Mouse (Mus musculus): ENCODE results near the gene Aqp6.
A peak's percentile ranks its signal among the peaks of the same experiment; 100 is the strongest.

Gene Aqp6

DNA sequence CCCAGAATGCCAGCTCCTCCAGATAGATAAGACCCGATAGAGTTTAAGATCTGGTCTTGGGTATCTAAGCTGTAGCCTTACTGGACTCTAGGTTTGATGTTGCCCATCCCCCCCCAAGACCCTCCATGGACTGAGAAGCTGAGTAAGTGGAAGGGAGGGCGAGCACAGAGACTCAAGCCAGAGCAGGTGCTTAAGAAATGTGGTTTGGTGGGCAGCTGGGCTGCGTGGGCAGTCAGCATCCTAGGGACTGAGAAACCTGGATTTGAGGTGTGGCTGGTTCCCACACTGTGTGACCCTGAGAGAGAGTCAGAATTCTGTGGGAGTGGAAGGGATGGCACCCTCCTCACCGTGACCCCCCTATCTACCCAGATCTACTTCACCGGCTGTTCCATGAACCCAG, 8.3 kb upstream of the Aqp6 start:
- Histone ChIP-seq H3K4me1 (replicated peaks; ENCODE audit: low read depth, low read length) (peaks cover 52% of the 10 kb centered on the region), H3K36me3 (ENCODE audit: insufficient read depth, low read length) (no peaks in the 10 kb centered on the region), H3K27me3 (ENCODE audit: insufficient read depth, low read length) (peaks cover 87% of the 10 kb centered on the region), H3K9me3 (ENCODE audit: low read length) (no peaks in the 10 kb centered on the region), H3K4me3 (replicated peaks; ENCODE audit: low read length) (no peak overlapping the region)
- no peak for TF ChIP-seq POU5F1 (IDR thresholded peaks at IDR 0.05; ENCODE audit: borderline replicate concordance, low read length)
- TF ChIP-seq NANOG (IDR thresholded peaks at IDR 0.05; ENCODE audit: borderline replicate concordance, low read length), result no peak
- no peak for TF ChIP-seq CTCF (conservative IDR thresholded peaks at IDR 0.05; ENCODE audit: low read length)

DNA sequence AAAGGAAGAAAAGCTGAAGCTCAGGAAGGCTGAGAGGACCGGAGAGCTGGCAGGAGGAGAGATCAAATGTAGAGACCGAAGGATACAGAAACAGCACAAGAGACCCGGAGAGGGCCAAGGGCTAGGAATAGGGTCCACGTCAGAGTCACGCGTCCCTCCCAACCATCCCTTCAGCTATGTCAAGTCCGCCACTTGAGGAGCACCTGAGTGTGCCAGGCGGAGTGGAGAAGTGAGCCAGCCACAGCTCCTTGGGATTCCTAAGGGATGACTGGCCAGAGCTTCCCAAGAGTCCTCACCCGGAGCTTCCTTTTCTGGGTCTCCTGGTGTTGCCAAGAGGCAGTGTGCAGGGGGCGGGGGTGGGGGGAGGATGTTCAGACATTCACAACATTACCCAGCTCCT, 6.2 kb upstream of the Aqp6 start:
- peaks cover 78% of the 10 kb centered on the region for H3K27me3 ChIP-seq (ENCODE audit: insufficient read depth, low read length)

DNA sequence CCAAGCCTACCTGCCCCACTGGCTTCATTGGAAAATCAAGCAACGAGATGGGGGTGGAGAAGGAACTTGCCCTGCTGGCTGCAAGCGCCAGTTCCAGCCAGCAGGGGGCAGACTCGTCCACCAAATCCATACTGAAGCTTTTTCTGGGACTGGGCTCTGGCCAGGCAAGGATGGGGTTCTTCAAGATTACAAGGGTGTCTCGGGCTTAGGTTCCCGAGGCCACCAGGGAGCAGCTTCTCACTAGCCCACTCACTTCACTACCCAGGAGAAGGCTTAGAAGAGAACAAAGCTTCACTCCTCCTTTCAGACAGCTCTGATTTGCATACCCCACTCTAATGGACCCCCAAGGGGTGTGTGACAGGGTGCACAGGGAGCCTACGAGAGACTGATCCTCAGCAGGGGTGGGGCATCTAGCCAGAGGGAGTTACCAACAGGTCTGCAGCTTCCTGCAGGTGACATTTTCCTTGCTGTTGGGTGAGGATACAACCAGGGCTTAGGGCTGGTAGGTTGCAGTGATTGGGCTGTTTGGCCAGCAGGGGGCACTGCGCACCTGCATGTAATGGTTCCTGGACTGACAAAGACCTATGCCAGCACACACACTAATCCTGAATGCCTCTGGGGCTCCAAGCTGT, 5.0 kb upstream of the Aqp6 start:
- Histone ChIP-seq H3K27me3 (ENCODE audit: insufficient read depth, low read length) (peaks cover 80% of the 10 kb centered on the region), H3K9me3 (ENCODE audit: low read length) (no peaks in the 10 kb centered on the region), H3K4me1 (replicated peaks; ENCODE audit: low read depth, low read length) (peaks cover 44% of the 10 kb centered on the region), H3K36me3 (ENCODE audit: insufficient read depth, low read length) (no peaks in the 10 kb centered on the region), H3K4me3 (replicated peaks; ENCODE audit: low read length) (peak overlapping the region; percentile 17; the same call in 1 of the 2 replicates)
- TF ChIP-seq NANOG (IDR thresholded peaks at IDR 0.05; ENCODE audit: borderline replicate concordance, low read length), result no peak
- TF ChIP-seq CTCF (conservative IDR thresholded peaks at IDR 0.05; ENCODE audit: low read length), result peak; percentile 94
- TF ChIP-seq POU5F1 (IDR thresholded peaks at IDR 0.05; ENCODE audit: borderline replicate concordance, low read length), result no peak

More for the DNA sequence above, 6.2 kb upstream of the Aqp6 start:
- Histone ChIP-seq H3K4me1 (replicated peaks; ENCODE audit: low read depth, low read length) (peaks cover 42% of the 10 kb centered on the region), H3K4me3 (replicated peaks; ENCODE audit: low read length) (peak overlapping the region; percentile 37; the same call in 1 of the 2 replicates), H3K36me3 (ENCODE audit: insufficient read depth, low read length) (no peaks in the 10 kb centered on the region), H3K9me3 (ENCODE audit: low read length) (no peaks in the 10 kb centered on the region)
- TF ChIP-seq POU5F1 (IDR thresholded peaks at IDR 0.05; ENCODE audit: borderline replicate concordance, low read length), result no peak
- no peak for TF ChIP-seq CTCF (conservative IDR thresholded peaks at IDR 0.05; ENCODE audit: low read length)
- no peak for TF ChIP-seq NANOG (IDR thresholded peaks at IDR 0.05; ENCODE audit: borderline replicate concordance, low read length)

DNA sequence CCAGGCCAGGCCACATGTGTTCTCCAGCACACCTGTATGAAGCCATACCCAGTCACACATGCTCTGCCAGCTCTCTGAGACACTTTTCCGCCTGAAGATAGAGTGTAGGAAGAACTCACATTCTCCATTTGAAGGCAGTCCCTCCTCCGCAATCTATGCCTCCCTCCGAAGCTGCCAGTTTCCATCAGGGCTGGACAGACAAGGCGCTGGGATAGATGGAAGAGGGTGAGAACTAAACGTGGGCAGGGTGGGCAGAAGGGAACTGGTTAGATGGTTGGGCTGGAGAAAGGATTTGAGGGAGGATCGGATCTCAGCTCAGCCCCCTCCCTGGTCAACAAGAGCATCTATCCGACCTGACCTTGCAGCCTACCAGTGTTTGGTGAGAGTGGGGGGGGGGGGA, 4.4 kb upstream of the Aqp6 start:
- Histone ChIP-seq H3K9me3 (ENCODE audit: low read length) (no peaks in the 10 kb centered on the region), H3K4me1 (replicated peaks; ENCODE audit: low read depth, low read length) (peaks cover 47% of the 10 kb centered on the region), H3K36me3 (ENCODE audit: insufficient read depth, low read length) (no peaks in the 10 kb centered on the region), H3K27me3 (ENCODE audit: insufficient read depth, low read length) (peaks cover 80% of the 10 kb centered on the region), H3K4me3 (replicated peaks; ENCODE audit: low read length) (no peak overlapping the region)
- TF ChIP-seq NANOG (IDR thresholded peaks at IDR 0.05; ENCODE audit: borderline replicate concordance, low read length) (no peak), POU5F1 (IDR thresholded peaks at IDR 0.05; ENCODE audit: borderline replicate concordance, low read length) (no peak), CTCF (conservative IDR thresholded peaks at IDR 0.05; ENCODE audit: low read length) (no peak)

DNA sequence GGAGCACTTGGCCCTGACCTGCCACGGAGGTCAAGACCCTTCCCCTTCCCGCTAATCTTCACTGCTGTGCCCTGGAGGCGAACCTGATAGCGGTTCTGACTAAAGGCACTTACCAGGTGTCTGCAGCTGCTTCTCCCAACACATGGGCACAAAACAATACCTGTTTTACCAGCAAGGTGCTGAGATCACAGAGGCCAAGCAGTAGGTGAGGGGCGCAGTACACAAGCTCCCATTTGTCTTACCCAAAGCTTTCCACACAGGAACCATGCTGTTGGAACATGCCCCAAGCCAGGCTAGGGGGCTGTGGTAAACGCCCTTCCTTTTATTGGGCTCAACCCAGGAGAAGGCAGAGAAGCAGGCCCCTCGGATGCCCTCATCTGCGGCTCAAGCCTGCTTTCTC, 3.6 kb upstream of the Aqp6 start:
- TF ChIP-seq CTCF (conservative IDR thresholded peaks at IDR 0.05; ENCODE audit: low read length) (no peak), NANOG (IDR thresholded peaks at IDR 0.05; ENCODE audit: borderline replicate concordance, low read length) (no peak), POU5F1 (IDR thresholded peaks at IDR 0.05; ENCODE audit: borderline replicate concordance, low read length) (no peak)
- Histone ChIP-seq H3K4me3 (replicated peaks; ENCODE audit: low read length) (no peak overlapping the region), H3K4me1 (replicated peaks; ENCODE audit: low read depth, low read length) (peaks cover 54% of the 10 kb centered on the region), H3K9me3 (ENCODE audit: low read length) (no peaks in the 10 kb centered on the region), H3K27me3 (ENCODE audit: insufficient read depth, low read length) (peaks cover 78% of the 10 kb centered on the region), H3K36me3 (ENCODE audit: insufficient read depth, low read length) (no peaks in the 10 kb centered on the region)

- Histone ChIP-seq H3K4me3 (replicated peaks; ENCODE audit: low read length) (no peak overlapping the region), H3K9me3 (ENCODE audit: low read length) (no peaks in the 10 kb centered on the region), H3K27me3 (ENCODE audit: insufficient read depth, low read length) (peaks cover 77% of the 10 kb centered on the region), H3K36me3 (ENCODE audit: insufficient read depth, low read length) (no peaks in the 10 kb centered on the region), H3K4me1 (replicated peaks; ENCODE audit: low read depth, low read length) (peaks cover 57% of the 10 kb centered on the region)
- no peak for TF ChIP-seq CTCF (conservative IDR thresholded peaks at IDR 0.05; ENCODE audit: low read length)
- no peak for TF ChIP-seq NANOG (IDR thresholded peaks at IDR 0.05; ENCODE audit: borderline replicate concordance, low read length)
- TF ChIP-seq POU5F1 (IDR thresholded peaks at IDR 0.05; ENCODE audit: borderline replicate concordance, low read length), result no peak
These were observed 1.7 kb upstream of the Aqp6 start for GRCm38 (mm10) chr15:99599245-99600070.

GRCm38 (mm10) chr15:99601823-99602120, 572 bp downstream of the Aqp6 start:
- Histone ChIP-seq H3K4me1 (replicated peaks; ENCODE audit: low read depth, low read length) (peaks cover 43% of the 10 kb centered on the region), H3K4me3 (replicated peaks; ENCODE audit: low read length) (peak overlapping the region; percentile 68), H3K27me3 (ENCODE audit: insufficient read depth, low read length) (peaks cover 71% of the 10 kb centered on the region), H3K36me3 (ENCODE audit: insufficient read depth, low read length) (no peaks in the 10 kb centered on the region), H3K9me3 (ENCODE audit: low read length) (no peaks in the 10 kb centered on the region)
- TF ChIP-seq NANOG (IDR thresholded peaks at IDR 0.05; ENCODE audit: borderline replicate concordance, low read length) (no peak), CTCF (conservative IDR thresholded peaks at IDR 0.05; ENCODE audit: low read length) (no peak), POU5F1 (IDR thresholded peaks at IDR 0.05; ENCODE audit: borderline replicate concordance, low read length) (no peak)

- Histone ChIP-seq H3K4me3 (replicated peaks; ENCODE audit: low read length) (peak overlapping the region; percentile 53; the same call in 1 of the 2 replicates), H3K9me3 (ENCODE audit: low read length) (no peaks in the 10 kb centered on the region), H3K36me3 (ENCODE audit: insufficient read depth, low read length) (no peaks in the 10 kb centered on the region), H3K4me1 (replicated peaks; ENCODE audit: low read depth, low read length) (peaks cover 39% of the 10 kb centered on the region), H3K27me3 (ENCODE audit: insufficient read depth, low read length) (peaks cover 68% of the 10 kb centered on the region)
- TF ChIP-seq NANOG (IDR thresholded peaks at IDR 0.05; ENCODE audit: borderline replicate concordance, low read length) (no peak), POU5F1 (IDR thresholded peaks at IDR 0.05; ENCODE audit: borderline replicate concordance, low read length) (no peak), CTCF (conservative IDR thresholded peaks at IDR 0.05; ENCODE audit: low read length) (no peak)
These were observed 1.1 kb downstream of the Aqp6 start for GRCm38 (mm10) chr15:99602206-99602820.

All from E14TG2a.4 (cell line).